Mouse (Mus musculus) stomach, embryonic 14.5 days (tissue): ENCODE measurements around the gene Aoah. TPM values are rescaled to one million over a fixed set of nuclear protein-coding genes. Genes with fewer than 3 reads are reported as not detected.
A peak's percentile ranks its signal among the peaks of the same experiment; 100 is the strongest.

Experiments used
- ATAC-seq: fragments of 200-750 bp; cut with Nextera tagmentation; 2 replicates; pipeline ENCODE4 v1.8.0; 2017; ENCODE audit warnings: low read depth, moderate TSS enrichment; ENCODE audit not compliant: insufficient number of reproducible peaks, insufficient read depth, low FRiP score
- H3K27ac ChIP-seq: fragments of 300-500 bp; sonication (generic); 2 replicates; pipeline ENCODE4 v1.5.1; 2014; ENCODE audit warnings: mild to moderate bottlenecking, low read length, moderate library complexity, mixed read lengths
- H3K27me3 ChIP-seq: fragments of 300-500 bp; sonication (generic); 2 replicates; pipeline ENCODE4 v1.6.1; 2014; ENCODE audit warnings: low read length, control low read depth, mixed read lengths; ENCODE audit not compliant: control insufficient read depth, insufficient read depth
- H3K36me3 ChIP-seq: fragments of 300-500 bp; sonication (generic); 2 replicates; pipeline ENCODE4 v1.6.1; 2014; ENCODE audit warnings: mild to moderate bottlenecking, control low read depth, low read length, moderate library complexity, mixed read lengths; ENCODE audit not compliant: control insufficient read depth, insufficient read depth
- H3K4me1 ChIP-seq: fragments of 300-500 bp; sonication (generic); 2 replicates; pipeline ENCODE4 v1.6.1; 2014; ENCODE audit warnings: low read length, control low read depth, mixed read lengths; ENCODE audit not compliant: control insufficient read depth, insufficient read depth
- H3K4me2 ChIP-seq: fragments of 300-500 bp; sonication (generic); replicated peaks from 2 replicates; pipeline ENCODE4 v1.6.1; 2014; ENCODE audit warnings: low read depth, low read length, control low read depth
- H3K4me3 ChIP-seq: fragments of 300-500 bp; sonication (generic); 2 replicates; pipeline ENCODE4 v1.5.1; 2014; ENCODE audit warnings: low read depth, low read length, control low read depth
- H3K9ac ChIP-seq: fragments of 300-500 bp; sonication (generic); replicated peaks from 2 replicates; pipeline ENCODE4 v1.6.1; 2014; ENCODE audit warnings: low read depth, mild to moderate bottlenecking, control low read depth, low read length, moderate library complexity, mixed read lengths
- H3K9me3 ChIP-seq: fragments of 300-500 bp; sonication (generic); 2 replicates; pipeline ENCODE4 v1.6.1; 2016; ENCODE audit warnings: low read depth, low read length, control low read depth; ENCODE audit not compliant: control insufficient read depth
- WGBS: fragments of 180-500 bp; shearing (Covaris S2); extraction: QIAGEN DNeasy Blood & Tissue Kit; methylation state at CpG from one replicate; pipeline ENCODE4 v1.1.7; 2014; 5-methylcytosine and 5-hydroxymethylcytosine counted together
- polyA plus RNA-seq: library from polyadenylated mRNA; unstranded; fragments of >200 nt; fragmentation: Nextera tagmentation; extraction: Ambion mirVana; gene quantifications from 2 replicates; pipeline ENCODE4 v1.2.1, GENCODE M21; 2014

Aoah gene
- polyA plus RNA-seq, 1 experiment from 2014 or later, result 1.8 TPM

- H3K4me2 ChIP-seq, result no peak overlapping the region
- ATAC-seq, result no peak
- no peaks in the 10 kb centered on the region for H3K27me3 ChIP-seq
- WGBS, result 41% methylated on average over 1 of the region's 1 CpGs
- peaks cover 3% of the 10 kb centered on the region; the same call in 1 of the 2 replicates for H3K4me1 ChIP-seq
- no peak overlapping the region for H3K9ac ChIP-seq
- no peak overlapping the region for H3K27ac ChIP-seq
- H3K4me3 ChIP-seq, result no peak overlapping the region
- H3K9me3 ChIP-seq, result no peaks in the 10 kb centered on the region
- no peaks in the 10 kb centered on the region for H3K36me3 ChIP-seq
Measured at GRCm38 (mm10) chr13:20899372-20899771, 105.5 kb downstream of the Aoah start.

GRCm38 (mm10) chr13:20900396-20900971 lies 106.6 kb downstream of the Aoah start:
- no peak overlapping the region for H3K27ac ChIP-seq
- H3K36me3 ChIP-seq, result no peaks in the 10 kb centered on the region
- H3K4me3 ChIP-seq, result no peak overlapping the region
- H3K4me1 ChIP-seq, result peaks cover 3% of the 10 kb centered on the region; the same call in 1 of the 2 replicates
- 44% methylated on average over 8 of the region's 8 CpGs for WGBS
- no peak overlapping the region for H3K4me2 ChIP-seq
- H3K9me3 ChIP-seq, result no peaks in the 10 kb centered on the region
- no peaks in the 10 kb centered on the region for H3K27me3 ChIP-seq
- ATAC-seq, result peak; percentile 76; the same call in 1 of the 2 replicates
- H3K9ac ChIP-seq, result no peak overlapping the region

GRCm38 (mm10) chr13:20900972-20901457 lies 107.1 kb downstream of the Aoah start:
- H3K27me3 ChIP-seq, result no peaks in the 10 kb centered on the region
- no peak overlapping the region for H3K4me3 ChIP-seq
- ATAC-seq, result peak; percentile 14; the same call in 1 of the 2 replicates
- H3K4me1 ChIP-seq, result peaks cover 3% of the 10 kb centered on the region; the same call in 1 of the 2 replicates
- no peaks in the 10 kb centered on the region for H3K36me3 ChIP-seq
- H3K9me3 ChIP-seq, result no peaks in the 10 kb centered on the region
- H3K9ac ChIP-seq, result no peak overlapping the region
- H3K27ac ChIP-seq, result no peak overlapping the region
- WGBS, result 8% methylated on average over 2 of the region's 2 CpGs
- no peak overlapping the region for H3K4me2 ChIP-seq

- Histone ChIP-seq H3K4me2 (no peak overlapping the region), H3K4me3 (no peak overlapping the region), H3K9ac (no peak overlapping the region), H3K27me3 (no peaks in the 10 kb centered on the region), H3K27ac (no peak overlapping the region), H3K9me3 (no peaks in the 10 kb centered on the region), H3K4me1 (peaks cover 3% of the 10 kb centered on the region; the same call in 1 of the 2 replicates), H3K36me3 (no peaks in the 10 kb centered on the region)
- ATAC-seq, result no peak
- 29% methylated on average over 3 of the region's 3 CpGs for WGBS
Measured at GRCm38 (mm10) chr13:20901634-20902135, 107.8 kb downstream of the Aoah start.

- 83% methylated on average over 4 of the region's 4 CpGs for WGBS
- Histone ChIP-seq H3K9ac (no peak overlapping the region), H3K27me3 (no peaks in the 10 kb centered on the region), H3K9me3 (no peaks in the 10 kb centered on the region), H3K27ac (no peak overlapping the region), H3K4me1 (peaks cover 3% of the 10 kb centered on the region; the same call in 1 of the 2 replicates), H3K4me2 (no peak overlapping the region), H3K36me3 (no peaks in the 10 kb centered on the region), H3K4me3 (no peak overlapping the region)
- no peak for ATAC-seq
Measured at GRCm38 (mm10) chr13:20904118-20904517, 110.2 kb downstream of the Aoah start.

- WGBS, result 76% methylated on average over 2 of the region's 2 CpGs
- no peak overlapping the region for H3K4me3 ChIP-seq
- no peaks in the 10 kb centered on the region for H3K27me3 ChIP-seq
- H3K4me1 ChIP-seq, result peaks cover 3% of the 10 kb centered on the region; the same call in 1 of the 2 replicates
- H3K36me3 ChIP-seq, result no peaks in the 10 kb centered on the region
- H3K9ac ChIP-seq, result no peak overlapping the region
- H3K9me3 ChIP-seq, result no peaks in the 10 kb centered on the region
- H3K27ac ChIP-seq, result no peak overlapping the region
- ATAC-seq, result no peak
- no peak overlapping the region for H3K4me2 ChIP-seq
Measured at GRCm38 (mm10) chr13:20905195-20905594, 111.3 kb downstream of the Aoah start.

GRCm38 (mm10) chr13:20916698-20917511 lies 123.0 kb downstream of the Aoah start:
- Histone ChIP-seq H3K4me2 (no peak overlapping the region), H3K27me3 (no peaks in the 10 kb centered on the region), H3K27ac (no peak overlapping the region), H3K9me3 (no peaks in the 10 kb centered on the region), H3K4me3 (no peak overlapping the region), H3K9ac (no peak overlapping the region), H3K4me1 (no peaks in the 10 kb centered on the region), H3K36me3 (no peaks in the 10 kb centered on the region)
- 54% methylated on average over 10 of the region's 10 CpGs for WGBS
- ATAC-seq, result no peak; the same call in 1 of the 2 replicates

- Histone ChIP-seq H3K9me3 (no peaks in the 10 kb centered on the region), H3K27me3 (no peaks in the 10 kb centered on the region), H3K4me1 (no peaks in the 10 kb centered on the region), H3K4me3 (no peak overlapping the region), H3K36me3 (no peaks in the 10 kb centered on the region), H3K4me2 (no peak overlapping the region), H3K9ac (no peak overlapping the region), H3K27ac (no peak overlapping the region)
- WGBS, result 92% methylated on average over 3 of the region's 3 CpGs
- ATAC-seq, result no peak
Measured at GRCm38 (mm10) chr13:20920401-20920800, 126.5 kb downstream of the Aoah start.
